Mouse (Mus musculus) mouse trophoblast stem cell (cell line): ENCODE measurements around the gene Vwa5b2.

Experiments used
- in situ Hi-C, 2 experiments: fragments of 300-500 bp; cut with MseI, MboI; formaldehyde crosslinking; loops; 2 replicates in 1 of 2; 3 replicates in 1 of 2; pipeline ENCODE4 v1.15.1; 2025

The Vwa5b2 gene

DNA sequence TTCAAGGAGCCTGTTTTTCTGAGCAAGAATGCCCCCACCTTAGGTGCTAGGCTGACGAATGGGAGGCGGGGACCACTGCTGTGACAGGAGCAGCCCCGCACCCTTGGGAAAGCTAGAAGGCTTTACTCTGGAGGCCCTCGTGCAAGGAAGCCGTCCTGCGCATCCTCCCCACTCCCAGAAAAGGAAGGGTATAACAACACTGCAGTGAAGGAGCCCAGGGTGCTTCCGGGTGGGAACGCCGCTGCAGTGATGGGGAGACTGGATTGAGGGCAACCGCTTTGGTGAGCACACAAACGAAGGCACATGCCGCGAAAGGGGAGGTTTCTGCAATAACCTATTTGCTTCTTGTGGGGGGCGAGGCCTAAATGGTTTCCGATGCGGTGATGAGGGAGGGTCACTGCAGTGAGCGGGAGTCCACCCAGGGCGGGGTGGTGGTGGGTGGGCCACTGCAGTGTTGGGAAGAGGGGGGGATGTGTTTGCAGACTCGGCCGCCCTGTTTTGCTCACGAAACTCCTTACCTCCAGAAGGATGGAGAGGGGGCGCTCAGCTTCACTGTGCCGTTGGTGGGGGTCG, at the start of gene Vwa5b2:
Gene Vwa5b2, plus strand, starts transcription at position 106 of the 573 bp plus-strand sequence.
- in situ Hi-C loops = no loop called here

DNA sequence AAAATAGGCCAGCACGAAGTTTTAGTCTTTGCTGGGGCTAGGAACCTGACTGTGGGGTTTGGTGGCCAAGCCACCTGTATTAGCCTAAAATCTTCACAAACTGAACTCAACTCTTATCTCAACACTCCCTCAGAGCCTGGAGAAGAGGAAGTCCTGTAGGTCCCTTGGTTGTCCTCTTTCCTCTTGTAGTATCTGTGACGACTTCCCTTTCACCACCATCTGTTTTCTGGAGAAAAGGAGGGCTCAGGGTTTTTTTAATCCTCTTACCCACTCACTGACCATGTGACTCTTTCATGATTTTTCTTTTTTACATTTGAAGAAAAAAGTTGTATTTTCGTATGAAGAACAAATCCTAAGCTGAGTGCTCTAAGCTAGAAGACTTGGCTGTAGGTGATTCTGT, 49.6 kb upstream of the Vwa5b2 start:
- in situ Hi-C loops = no loop called here

DNA sequence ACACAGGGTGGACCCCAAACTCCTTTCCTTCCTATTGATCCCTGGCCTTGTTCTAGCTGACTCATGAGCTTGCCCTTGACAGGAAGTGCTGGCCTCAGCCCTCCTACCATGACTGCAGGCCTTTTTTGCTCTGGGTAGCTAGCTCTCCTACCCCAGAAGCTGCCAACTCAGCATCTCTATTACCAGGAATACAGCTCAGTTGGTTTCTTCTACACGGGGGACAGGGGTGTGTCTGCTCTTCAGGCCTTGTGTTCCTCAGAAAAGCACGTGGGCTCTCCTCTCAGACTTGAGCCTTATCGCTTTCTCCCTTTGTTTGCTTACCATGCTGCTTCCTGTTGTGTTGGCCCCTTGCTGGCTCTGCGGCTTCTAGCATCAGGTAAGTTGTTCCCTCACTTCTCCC, 48.8 kb upstream of the Vwa5b2 start:
- in situ Hi-C loops = no loop called here

DNA sequence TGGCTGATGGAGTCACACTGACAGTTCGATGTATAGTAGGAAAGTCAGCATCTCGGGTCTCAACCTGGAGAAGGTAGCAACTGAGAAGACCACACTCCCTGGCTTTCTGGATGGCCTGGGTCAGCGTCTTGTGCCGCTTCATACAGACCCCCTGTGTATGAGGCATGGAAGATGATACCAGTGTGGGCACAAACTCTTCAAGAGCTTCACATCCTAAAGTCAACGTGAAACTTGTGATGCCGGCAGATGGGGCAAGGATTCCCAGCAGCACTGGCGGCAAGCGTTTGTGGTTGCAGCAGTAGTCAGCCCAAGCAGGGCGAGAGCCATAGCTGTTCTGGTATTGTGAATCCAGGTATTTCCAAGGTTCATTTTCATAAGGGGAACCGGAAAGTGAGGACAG, 43.6 kb upstream of the Vwa5b2 start:
- in situ Hi-C loops = no loop called here

DNA sequence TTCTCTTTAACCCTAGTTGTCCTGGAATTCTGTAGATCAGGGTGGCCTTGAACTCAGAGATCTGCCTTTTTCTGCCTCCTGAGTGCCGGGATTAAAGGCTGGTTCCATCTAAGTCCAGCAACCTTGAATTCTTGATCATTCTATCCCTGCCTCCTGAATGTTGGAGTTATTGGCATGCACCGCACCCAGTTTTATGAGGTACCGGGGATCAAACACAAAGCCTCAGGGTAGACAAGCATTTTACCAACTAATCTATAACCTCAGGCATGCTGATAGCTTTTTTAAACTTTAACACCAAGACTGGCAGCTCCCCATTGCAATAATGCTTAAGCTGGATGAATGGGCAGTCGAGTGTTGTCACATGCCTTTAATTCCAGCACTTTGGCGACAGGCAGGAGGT, 41.8 kb upstream of the Vwa5b2 start:
- in situ Hi-C loops = no loop called here

DNA sequence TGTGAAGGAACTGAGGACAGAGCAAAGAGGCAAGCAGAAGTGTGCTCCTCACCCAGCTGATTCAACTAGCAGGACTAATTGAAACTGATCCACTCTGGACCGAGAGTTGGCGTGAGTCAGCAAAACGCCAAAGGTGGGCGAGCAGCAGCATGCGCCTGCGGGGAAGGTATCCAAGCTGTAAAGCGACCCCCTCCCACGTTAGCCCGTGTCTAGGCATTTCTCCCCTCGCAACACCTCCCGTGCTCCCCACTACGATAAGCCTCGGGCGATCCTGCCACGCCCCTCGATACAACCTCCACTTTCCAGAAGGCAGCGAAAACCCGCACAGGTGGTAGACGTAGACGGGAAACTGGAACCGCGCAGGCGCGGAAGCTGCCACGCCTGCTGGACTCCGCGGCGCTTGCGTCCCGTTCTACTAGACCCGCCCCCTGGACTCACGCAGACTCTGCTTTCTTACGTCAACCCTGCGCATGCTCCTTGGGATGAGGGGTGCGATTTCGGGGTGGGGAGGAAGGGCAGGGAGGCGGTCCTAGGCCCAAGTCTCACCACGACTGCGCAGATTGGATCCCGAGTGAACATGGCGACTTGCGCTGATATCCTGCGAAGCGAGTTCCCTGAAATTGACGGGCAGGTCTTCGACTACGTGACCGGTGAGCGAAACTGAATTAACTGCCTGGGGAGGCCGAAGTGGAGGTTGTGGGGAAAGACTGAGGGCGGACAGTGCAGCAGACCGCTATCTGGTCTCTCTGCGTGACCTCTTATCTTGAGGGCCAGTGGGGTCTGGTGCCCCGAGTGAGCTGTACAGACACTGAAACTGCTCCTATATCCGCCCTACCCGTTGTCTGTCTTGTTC, 40.9 kb upstream of the Vwa5b2 start, which contains the start of gene Abcf3:
Gene Abcf3, plus strand, starts transcription at position 482 of the 853 bp plus-strand sequence.
- in situ Hi-C loops = no loop called here

DNA sequence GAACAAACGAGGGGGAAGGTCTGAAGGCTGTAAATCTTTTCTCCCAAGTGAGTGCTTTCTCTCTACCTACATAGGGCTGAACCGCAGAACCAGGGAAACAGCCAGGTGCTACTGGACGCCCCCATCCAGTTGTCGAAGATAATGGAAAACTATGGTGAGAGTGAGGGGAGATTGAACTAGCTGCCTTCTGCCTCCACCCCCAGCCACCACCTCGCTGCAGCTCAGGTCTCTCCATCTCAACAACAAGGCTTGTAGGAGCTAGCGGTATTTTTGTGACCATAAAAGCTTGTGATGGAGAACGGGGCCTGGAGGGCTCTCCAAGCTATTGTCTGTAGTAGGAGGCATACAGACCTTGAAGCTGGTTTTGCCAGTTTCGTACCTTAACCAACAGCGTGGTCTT, 40.1 kb upstream of the Vwa5b2 start:
- in situ Hi-C loops = no loop called here

DNA sequence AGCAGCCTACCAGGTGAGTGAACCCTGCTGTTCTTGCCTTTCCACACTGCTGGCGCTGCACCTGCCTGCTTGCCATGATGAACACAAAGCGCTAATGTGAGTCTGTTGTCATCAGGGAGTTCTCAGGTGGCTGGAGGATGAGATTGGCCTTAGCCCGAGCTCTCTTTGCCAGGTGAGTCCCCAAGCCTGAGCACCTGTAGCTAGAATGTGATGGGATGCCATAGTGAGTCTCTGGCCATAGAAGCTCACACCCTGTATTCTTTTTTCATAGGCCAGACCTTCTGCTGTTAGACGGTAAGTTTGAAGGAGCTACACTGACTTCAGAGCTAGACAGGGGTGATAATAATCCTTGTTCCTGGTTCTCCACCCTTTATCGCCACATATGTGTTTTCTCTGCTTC, 37.6 kb upstream of the Vwa5b2 start:
- in situ Hi-C loops = no loop called here

DNA sequence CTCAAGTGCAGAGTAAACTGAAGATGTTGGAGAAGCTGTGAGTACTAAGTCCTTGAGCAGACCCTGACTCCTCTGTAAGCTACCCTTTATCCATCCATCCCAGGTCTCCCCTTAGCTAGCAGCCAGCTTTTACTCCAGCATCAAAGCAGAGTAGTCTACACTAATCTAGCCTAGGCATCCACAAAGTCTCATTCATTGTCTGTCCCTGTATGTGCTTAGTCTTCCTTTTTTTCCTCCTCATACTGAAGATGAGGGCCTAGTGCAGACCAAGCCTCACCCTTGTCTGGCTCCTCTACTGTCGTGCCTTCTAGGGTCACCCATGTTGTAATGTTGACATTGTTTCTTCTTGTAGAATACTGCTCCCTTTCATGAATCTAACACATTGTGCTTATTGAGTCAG, 36.7 kb upstream of the Vwa5b2 start:
- in situ Hi-C loops = no loop called here

DNA sequence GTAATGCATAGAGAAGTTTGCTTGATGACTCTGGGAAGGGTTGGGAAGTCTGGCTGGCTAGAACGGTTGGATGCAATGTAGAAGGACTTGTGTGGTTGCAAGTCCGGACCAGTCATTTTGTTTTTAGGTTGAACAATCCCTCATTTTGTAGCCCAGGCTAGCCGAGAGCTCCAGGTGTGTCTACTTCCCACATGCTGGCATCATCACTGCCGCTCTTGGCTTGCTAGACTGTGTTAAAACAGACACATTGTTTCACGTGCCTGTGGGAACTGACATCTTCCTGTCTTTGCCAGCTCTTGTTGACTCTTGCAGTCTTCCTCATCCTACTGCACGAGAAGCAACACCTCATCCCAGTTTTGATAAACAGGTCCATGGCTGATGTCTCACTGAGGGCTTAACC, 34.3 kb upstream of the Vwa5b2 start:
- in situ Hi-C loops = no loop called here

DNA sequence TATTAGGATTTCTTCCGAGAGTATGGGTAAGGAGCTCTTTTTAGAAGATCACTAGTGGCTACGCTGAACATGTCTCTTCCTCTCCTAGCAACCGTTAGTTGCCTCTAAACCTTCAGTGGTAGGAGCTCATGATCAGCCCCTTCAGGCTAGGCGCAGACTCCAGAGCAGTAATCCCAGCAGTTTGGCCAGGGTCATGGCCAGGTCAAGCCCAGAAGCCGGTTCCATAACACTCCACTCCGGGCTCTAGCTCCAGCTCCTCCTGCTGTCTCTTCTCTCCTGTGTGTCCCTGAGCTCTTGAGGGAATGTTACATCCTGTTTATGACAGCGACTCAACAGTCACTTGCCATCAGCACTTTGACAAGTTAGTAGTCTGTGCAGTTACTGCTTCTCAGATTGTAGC, 31.9 kb upstream of the Vwa5b2 start:
- in situ Hi-C loops = no loop called here

DNA sequence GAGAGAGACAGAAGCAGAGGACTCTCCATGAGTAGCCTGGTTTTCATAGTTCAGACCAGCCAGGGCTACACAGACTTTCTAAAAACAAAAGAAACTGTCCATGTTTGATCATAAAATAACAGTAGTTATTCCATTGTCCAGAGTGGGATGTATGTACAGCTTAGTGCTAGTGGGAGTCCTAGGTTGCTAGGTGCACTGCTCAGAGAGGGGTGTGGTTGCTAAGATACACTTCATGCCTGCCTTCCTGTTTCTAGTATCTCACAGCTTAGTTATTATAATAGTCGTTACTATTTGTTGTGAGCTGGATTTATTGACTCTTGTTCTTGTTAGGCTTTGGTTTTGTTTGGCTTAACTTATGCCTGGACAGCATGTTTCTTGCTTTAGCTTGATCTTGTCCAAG, 24.2 kb upstream of the Vwa5b2 start:
- in situ Hi-C loops = no loop called here

DNA sequence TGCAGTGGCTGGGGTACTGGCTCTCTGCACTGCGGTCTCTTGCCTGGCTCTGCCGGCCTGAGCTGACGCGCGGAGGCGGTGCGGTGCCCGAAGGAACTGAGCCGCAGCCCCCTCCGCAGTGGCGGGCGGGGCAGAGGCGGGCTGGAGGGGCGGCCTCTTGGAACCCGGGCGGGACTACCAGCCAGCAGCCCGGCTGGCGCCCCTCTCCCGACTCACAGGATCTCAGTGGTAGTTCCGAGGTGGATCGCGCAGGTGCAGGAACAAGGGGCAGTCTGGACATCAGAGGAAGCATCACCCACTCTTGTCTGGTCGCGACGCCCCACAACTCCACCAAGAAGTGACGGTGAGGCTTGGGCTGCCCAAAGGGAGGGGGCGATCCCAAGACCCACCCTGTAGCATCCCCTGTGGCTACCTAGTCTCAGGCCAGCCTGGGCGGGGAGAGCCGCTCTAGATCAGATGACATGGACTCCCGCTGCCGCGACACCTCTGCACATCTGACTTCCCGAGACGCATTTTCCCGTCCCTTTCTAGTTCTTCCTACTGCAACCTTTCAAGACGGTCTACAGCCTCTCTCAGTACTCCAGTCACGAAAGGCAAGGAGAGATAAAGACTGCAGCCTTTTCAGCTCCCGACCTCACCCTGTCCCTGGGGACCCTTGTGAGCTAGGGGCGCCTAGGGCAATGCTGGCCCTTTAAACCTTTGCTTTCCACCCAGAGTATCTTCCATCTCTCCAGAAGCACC, 838 bp downstream of the Vwa5b2 start:
- in situ Hi-C loops = no loop called here

DNA sequence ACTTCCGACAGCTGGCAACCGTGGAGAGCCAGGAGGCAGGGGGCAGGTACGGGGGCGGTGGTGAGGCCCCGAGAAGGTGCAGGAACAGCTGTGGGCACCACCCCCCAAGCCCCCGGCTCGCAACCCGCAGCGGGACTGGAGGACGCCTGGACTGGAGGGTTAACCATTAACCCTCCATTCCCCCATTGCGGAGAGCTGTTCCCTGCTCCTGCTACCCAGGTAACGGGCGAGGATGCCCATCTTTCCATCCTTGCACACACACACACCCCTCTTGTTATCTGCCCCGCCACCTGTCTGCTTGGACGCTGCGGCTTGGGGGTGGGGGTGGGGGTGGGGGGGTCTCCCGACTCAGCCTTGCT, 1.4 kb downstream of the Vwa5b2 start:
- in situ Hi-C loops = no loop called here

DNA sequence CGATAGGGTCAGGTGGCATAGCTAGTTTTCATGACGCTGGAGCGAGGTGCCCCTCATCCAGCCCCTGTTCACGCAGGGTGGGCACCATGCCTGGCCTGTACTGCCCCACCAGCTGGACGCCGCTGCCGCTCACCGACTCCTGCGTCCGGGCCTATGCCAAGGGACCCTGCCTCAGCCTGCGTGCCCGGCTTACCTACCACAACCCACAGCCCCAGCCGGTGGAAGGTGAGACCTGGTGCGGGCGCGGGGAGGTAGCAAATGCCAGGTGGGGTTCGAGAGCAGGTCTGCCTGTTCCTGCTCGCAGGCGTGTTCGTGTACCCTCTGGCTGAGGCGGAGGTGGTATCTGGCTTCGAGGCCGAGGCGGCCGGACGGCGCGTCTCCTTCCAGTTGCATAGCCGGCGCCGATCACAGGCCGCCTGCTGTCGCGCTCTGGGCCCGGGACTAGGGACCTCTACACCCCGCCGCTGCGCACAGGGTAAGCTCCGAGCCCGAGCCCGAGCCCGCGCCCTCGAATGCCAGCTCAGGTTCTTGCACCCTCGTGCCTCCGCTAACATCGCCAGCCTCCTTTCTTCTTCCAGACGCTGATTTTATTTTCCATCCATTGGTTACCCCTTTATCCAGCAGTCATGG, 1.9 kb downstream of the Vwa5b2 start:
- in situ Hi-C loops = no loop called here

DNA sequence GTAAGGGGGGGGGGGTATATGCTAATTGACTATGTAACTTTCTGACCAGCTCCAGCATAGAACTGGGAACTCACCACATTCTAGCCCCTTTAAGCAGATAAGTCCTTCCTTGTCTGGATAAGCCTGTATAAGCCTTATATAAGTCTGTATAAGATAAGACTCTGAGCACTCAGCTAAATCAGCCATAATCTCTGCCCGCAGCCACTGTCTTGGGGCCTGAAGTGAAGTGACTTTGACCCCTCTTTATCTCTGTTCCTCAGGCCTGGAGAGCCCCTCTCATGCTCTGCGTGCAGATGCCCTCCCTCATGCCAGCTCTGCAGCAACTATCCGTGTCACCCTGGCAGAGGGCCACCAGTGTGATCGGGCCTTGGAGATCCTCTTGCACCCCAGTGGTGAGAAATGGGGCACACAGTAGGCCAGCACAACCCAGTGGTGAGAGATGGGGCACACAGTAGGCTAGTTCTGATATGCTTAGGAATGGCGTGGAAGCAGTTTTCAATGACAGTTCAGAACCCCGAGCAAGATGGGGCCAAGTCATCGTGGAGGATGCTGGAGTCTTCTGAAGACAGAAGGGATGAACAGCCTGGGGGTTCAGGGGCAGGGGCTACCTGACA, 5.9 kb downstream of the Vwa5b2 start:
- in situ Hi-C loops = no loop called here

DNA sequence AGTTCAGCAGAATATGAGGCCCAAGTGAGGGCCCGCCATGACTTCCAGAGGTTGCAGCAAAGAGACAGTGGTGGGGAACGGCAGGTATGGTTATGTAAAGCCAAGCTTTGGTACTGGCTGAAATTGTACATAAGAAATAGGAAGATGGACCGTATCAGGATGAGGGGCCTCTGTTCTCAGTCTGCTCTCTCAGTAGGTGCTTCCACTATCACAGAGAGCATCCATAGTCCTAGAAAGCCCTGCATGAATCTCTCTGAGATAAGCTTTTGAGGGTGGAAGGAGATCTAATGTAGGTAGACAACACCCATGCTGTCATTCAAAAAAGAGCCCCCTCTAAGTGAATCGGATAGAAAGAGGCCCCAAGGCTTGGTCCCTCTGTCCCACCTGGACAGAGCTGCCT, 6.5 kb downstream of the Vwa5b2 start:
- in situ Hi-C loops = no loop called here

DNA sequence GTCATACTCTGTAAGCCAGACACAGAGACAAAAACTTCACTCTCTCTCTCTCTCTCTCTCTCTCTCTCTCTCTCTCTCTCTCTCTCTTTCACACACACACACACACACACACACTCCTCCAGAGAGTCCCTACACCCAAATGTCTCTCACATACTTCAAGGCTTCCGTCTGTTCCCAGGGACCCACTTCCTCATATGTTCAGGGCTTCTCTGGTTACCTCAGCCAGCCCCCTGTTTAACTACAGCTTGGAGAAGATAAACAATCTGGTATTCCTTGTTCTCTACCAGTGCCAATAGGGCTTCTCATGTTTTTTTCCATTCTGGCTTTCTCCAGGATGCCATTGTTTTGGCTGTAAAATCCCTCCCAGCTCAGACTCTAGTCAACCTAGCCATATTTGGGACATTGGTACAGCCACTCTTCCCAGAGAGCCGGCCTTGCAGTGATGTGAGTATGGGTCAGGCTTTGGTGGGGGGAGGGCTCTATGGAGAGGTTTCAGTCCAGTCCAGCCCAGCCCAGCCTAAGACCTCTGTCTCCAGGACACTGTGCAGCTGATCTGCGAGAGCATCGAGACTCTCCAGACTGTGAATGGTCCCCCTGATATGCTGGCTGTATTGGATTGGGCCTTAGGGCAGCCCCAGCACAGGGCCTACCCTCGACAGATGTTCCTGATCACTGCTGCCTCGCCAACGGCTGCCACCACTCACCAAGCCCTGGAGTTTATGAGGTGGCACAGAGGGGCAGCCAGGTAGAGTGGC, 7.6 kb downstream of the Vwa5b2 start:
- in situ Hi-C loops = no loop called here

DNA sequence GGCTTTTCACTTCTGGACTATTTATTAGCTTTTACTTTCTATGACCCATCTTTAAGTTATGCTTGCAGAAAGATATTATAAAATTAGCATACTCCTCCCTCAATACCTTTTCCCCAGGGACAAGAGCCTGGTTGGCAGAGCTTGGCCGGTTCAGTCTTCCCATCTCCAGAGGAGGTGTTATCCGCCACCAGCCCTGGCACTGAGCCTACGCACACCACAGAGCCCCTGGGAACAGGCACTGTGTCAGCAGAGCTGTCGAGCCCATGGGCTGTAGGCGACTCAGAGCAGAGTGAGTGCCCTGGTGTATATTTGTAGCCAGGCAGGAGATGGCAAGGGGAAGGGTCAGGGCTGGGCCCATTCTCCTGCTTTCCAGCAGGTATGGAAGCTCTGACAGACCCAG, 11.2 kb downstream of the Vwa5b2 start:
- in situ Hi-C loops = no loop called here

DNA sequence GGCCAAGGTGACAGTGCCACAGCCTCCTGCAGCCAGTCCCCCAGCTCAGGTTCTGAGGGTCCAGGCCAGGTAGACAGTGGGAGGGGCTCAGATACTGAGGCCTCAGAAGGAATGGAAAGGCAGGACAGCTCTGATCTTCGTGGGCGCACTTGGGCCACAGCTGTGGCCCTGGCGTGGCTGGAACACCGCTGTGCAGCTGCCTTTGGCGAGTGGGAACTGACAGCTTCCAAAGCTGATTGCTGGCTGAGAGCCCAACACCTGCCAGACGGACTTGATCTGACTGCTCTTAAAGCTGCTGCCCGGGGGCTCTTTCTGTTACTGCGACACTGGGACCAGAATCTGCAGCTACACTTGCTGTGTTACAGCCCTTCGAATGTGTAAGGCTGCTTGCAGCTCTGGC, 15.4 kb downstream of the Vwa5b2 start:
- in situ Hi-C loops = no loop called here
